Mouse (Mus musculus): ENCODE data around the gene Hspa1a. TPM values are rescaled to one million over a fixed set of nuclear protein-coding genes. Genes with fewer than 3 reads are reported as not detected.
"Not testable (repeated sequence)": the region's sequence is repeated elsewhere in the genome, so short reads cannot be mapped to it uniquely, and the experiment has no call there.

Hspa1a gene
- polyA plus RNA-seq, 1 experiment from 2014 or later: 6.4 TPM

GRCm38 (mm10) chr17:34962841-34963240, 9.1 kb downstream of the Hspa1a start:
- Histone ChIP-seq H3K27me3 (replicated peaks) (peaks cover 30% of the 10 kb centered on the region), H3K9me3 (replicated peaks) (no peaks in the 10 kb centered on the region), H3K36me3 (no peaks in the 10 kb centered on the region), H3K9ac (no peak overlapping the region), H3K27ac (ENCODE audit: poor library complexity, severe bottlenecking) (no peak overlapping the region), H3K4me2 (no peak overlapping the region), H3K4me1 (replicated peaks) (peaks cover 4% of the 10 kb centered on the region), H3K4me3 (no peak overlapping the region)
- WGBS: 50% methylated on average over 1 of the region's 1 CpGs
- no peak for ATAC-seq (ENCODE audit: insufficient number of reproducible peaks, low FRiP score)

GRCm38 (mm10) chr17:34962125-34962524, 9.8 kb downstream of the Hspa1a start:
- Histone ChIP-seq H3K36me3 (no peaks in the 10 kb centered on the region), H3K27me3 (replicated peaks) (peaks cover 25% of the 10 kb centered on the region; the same call in 1 of the 2 replicates), H3K4me3 (no peak overlapping the region), H3K4me1 (replicated peaks) (peaks cover 4% of the 10 kb centered on the region), H3K4me2 (no peak overlapping the region), H3K9me3 (replicated peaks) (no peaks in the 10 kb centered on the region), H3K9ac (no peak overlapping the region), H3K27ac (ENCODE audit: poor library complexity, severe bottlenecking) (no peak overlapping the region)
- 47% methylated on average over 3 of the region's 3 CpGs for WGBS
- ATAC-seq (ENCODE audit: insufficient number of reproducible peaks, low FRiP score): no peak

DNA sequence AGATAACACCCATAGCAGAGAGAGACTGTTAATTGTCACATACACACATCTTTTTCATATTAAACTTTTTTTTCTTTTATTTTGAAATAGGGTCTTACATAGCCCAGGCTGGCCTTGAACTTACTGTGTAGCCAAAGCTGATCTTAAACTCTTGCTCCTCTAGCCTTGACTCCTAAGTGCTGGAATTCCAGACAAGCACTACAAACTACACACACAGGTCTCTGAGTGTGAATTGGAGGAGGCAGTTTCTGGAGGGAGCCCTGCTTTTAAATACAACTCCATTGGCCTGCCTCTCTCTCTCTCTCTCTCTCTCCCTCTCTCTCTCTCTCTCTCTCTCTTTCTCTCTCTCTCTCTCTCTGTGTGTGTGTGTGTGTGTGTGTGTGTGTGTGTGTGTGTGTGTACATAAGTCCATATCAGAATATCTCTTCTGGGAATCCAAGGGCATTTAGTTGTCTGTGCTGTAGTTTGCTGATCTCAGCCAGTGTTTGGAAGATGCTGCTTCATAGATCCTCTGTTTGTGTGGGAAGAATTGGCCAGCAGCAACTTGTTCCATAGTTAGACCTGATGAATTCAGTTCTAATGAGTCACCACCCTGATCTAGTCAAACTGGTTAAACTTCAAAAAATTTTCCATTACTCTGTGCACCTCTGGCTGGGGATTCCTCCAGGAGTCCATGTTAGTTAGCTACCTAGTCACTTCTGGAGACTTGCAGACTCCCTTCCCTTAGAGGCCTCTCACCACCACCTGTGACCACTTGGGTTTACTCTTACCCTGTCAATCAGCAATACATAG, 11.1 kb downstream of the Hspa1a start:
- Histone ChIP-seq H3K9me3 (replicated peaks) (no peaks in the 10 kb centered on the region), H3K4me2 (no peak overlapping the region)
- no peak for ATAC-seq (ENCODE audit: insufficient number of reproducible peaks, low FRiP score)

GRCm38 (mm10) chr17:34959881-34960515, 12.0 kb downstream of the Hspa1a start:
- peak overlapping the region; percentile 93 for H3K27ac ChIP-seq (ENCODE audit: poor library complexity, severe bottlenecking)
- peak overlapping the region; percentile 70 for H3K4me2 ChIP-seq
- no peaks in the 10 kb centered on the region for H3K36me3 ChIP-seq
- ATAC-seq (ENCODE audit: insufficient number of reproducible peaks, low FRiP score): 0 out of 2 replicates have a peak, but pooled peaks have one; percentile 29
- H3K4me3 ChIP-seq: peak overlapping the region; percentile 54
- peaks cover 4% of the 10 kb centered on the region for H3K4me1 ChIP-seq (replicated peaks)
- 12% methylated on average over 12 of the region's 12 CpGs for WGBS
- no peaks in the 10 kb centered on the region for H3K9me3 ChIP-seq (replicated peaks)
- peak overlapping the region; percentile 67 for H3K9ac ChIP-seq
- peaks cover 29% of the 10 kb centered on the region; the same call in 1 of the 2 replicates for H3K27me3 ChIP-seq (replicated peaks)

More for the DNA sequence above, 11.1 kb downstream of the Hspa1a start:
- Histone ChIP-seq H3K36me3 (no peaks in the 10 kb centered on the region), H3K27me3 (replicated peaks) (peaks cover 26% of the 10 kb centered on the region; the same call in 1 of the 2 replicates), H3K9ac (no peak overlapping the region), H3K4me3 (no peak overlapping the region), H3K4me1 (replicated peaks) (peaks cover 4% of the 10 kb centered on the region), H3K27ac (ENCODE audit: poor library complexity, severe bottlenecking) (no peak overlapping the region)

DNA sequence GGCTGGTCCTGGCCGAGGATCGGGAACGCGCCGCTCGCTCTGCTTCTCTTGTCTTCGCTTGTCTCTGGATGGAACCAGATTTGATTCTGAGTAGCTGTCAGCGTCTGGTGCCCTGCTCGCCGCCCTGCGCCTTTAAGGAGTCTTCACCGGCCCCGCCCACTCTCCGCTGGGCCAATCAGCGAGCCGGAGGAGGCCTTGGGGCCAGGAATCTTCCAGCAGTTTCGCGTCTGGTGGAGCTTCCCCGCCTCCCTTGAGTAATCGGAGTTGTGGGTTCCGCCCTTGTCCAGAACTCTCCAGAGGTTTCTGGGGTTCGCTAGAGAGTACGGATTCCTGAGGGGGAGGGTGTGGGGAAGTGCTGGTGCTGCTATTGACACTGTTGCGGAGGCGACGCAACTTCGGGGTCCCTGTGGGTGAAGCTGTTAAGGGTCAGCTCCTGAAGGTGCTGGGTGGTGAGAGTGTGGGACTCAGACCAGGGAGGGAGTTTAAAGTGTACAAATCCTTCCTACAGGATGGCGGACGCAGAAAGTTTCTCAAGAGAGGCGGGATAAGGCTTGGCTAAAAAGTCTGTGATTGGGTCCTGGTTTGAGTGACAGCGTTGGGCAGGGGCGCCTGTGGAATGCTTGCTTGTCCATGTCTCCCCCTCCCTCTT, 12.7 kb downstream of the Hspa1a start, which contains the start of gene Hspa1b:
Hspa1b (minus strand) TSS at position 109 of the 649 bp plus-strand sequence.
- H3K9me3 ChIP-seq (replicated peaks); H3K4me1 ChIP-seq (replicated peaks); H3K36me3 ChIP-seq: not testable (repeated sequence)
- peaks cover 29% of the 10 kb centered on the region; the same call in 1 of the 2 replicates for H3K27me3 ChIP-seq (replicated peaks)
- under 1% methylated on average over 28 of the region's 32 CpGs for WGBS
- peak within 1 kb of the TSS; percentile 54 for H3K4me3 ChIP-seq
- ATAC-seq (ENCODE audit: insufficient number of reproducible peaks, low FRiP score): peak; percentile 94
- H3K9ac ChIP-seq: peak within 1 kb of the TSS; percentile 67
- H3K27ac ChIP-seq (ENCODE audit: poor library complexity, severe bottlenecking): peak within 1 kb of the TSS; percentile 93
- peak within 1 kb of the TSS; percentile 70 for H3K4me2 ChIP-seq

DNA sequence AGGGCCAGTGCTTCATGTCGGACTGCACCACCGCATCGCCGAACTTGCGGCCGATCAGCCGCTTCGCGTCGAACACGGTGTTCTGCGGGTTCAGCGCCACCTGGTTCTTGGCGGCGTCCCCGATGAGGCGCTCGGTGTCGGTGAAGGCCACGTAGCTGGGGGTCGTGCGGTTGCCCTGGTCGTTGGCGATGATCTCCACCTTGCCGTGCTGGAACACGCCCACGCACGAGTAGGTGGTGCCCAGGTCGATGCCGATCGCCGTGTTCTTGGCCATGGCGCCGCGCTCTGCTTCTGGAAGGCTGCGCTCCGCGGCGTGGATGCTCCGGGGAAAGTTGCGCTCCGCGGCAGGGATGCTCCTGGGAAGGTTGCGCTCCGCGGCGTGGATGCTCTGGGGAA, 13.2 kb downstream of the Hspa1a start:
- Histone ChIP-seq H3K27me3 (replicated peaks) (peaks cover 29% of the 10 kb centered on the region; the same call in 1 of the 2 replicates), H3K4me2 (peak overlapping the region; percentile 70), H3K4me3 (peak overlapping the region; percentile 54)
- H3K36me3 ChIP-seq; H3K4me1 ChIP-seq (replicated peaks); H3K27ac ChIP-seq (ENCODE audit: poor library complexity, severe bottlenecking); H3K9ac ChIP-seq; H3K9me3 ChIP-seq (replicated peaks): not testable (repeated sequence)
- 2% methylated on average over 34 of the region's 47 CpGs for WGBS
- ATAC-seq (ENCODE audit: insufficient number of reproducible peaks, low FRiP score): 0 out of 2 replicates have a peak, but pooled peaks have one; percentile 4

- H3K4me3 ChIP-seq; H3K27ac ChIP-seq (ENCODE audit: poor library complexity, severe bottlenecking): not testable (repeated sequence)
- H3K27me3 ChIP-seq (replicated peaks): peaks cover 23% of the 10 kb centered on the region; the same call in 1 of the 2 replicates
Observed at GRCm38 (mm10) chr17:34957966-34958365, 14.0 kb downstream of the Hspa1a start.

DNA sequence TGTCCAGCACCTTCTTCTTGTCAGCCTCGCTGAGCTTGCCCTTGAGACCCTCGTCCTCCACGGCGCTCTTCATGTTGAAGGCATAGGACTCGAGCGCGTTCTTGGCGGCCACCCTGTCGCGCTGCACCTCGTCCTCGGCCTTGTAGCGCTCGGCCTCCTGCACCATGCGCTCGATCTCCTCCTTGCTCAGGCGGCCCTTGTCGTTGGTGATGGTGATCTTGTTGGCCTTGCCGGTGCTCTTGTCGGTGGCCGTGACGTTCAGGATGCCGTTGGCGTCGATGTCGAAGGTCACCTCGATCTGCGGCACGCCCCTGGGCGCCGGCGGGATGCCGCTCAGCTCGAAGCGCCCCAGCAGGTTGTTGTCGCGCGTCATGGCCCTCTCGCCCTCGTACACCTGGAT, 14.7 kb downstream of the Hspa1a start:
- not testable (repeated sequence) for H3K9me3 ChIP-seq (replicated peaks); H3K4me3 ChIP-seq; H3K9ac ChIP-seq; ATAC-seq (ENCODE audit: insufficient number of reproducible peaks, low FRiP score); H3K36me3 ChIP-seq; H3K4me1 ChIP-seq (replicated peaks); H3K27ac ChIP-seq (ENCODE audit: poor library complexity, severe bottlenecking); H3K4me2 ChIP-seq
- 14% methylated on average over 28 of the region's 40 CpGs for WGBS
- peaks cover 18% of the 10 kb centered on the region; the same call in 1 of the 2 replicates for H3K27me3 ChIP-seq (replicated peaks)

More at GRCm38 (mm10) chr17:34957966-34958365, 14.0 kb downstream of the Hspa1a start:
- not testable (repeated sequence) for H3K36me3 ChIP-seq; ATAC-seq (ENCODE audit: insufficient number of reproducible peaks, low FRiP score); H3K4me2 ChIP-seq; H3K9ac ChIP-seq; H3K4me1 ChIP-seq (replicated peaks); H3K9me3 ChIP-seq (replicated peaks)
- 20% methylated on average over 27 of the region's 40 CpGs for WGBS

GRCm38 (mm10) chr17:34956340-34956739, 15.6 kb downstream of the Hspa1a start:
- Histone ChIP-seq H3K27me3 (replicated peaks) (peaks cover 13% of the 10 kb centered on the region; the same call in 1 of the 2 replicates), H3K4me3 (no peak overlapping the region), H3K4me1 (replicated peaks) (peaks cover 6% of the 10 kb centered on the region), H3K36me3 (peaks cover 2% of the 10 kb centered on the region; the same call in 1 of the 2 replicates), H3K27ac (ENCODE audit: poor library complexity, severe bottlenecking) (no peak overlapping the region), H3K4me2 (no peak overlapping the region), H3K9me3 (replicated peaks) (no peaks in the 10 kb centered on the region), H3K9ac (no peak overlapping the region)
- 35% methylated on average over 1 of the region's 1 CpGs for WGBS
- no peak for ATAC-seq (ENCODE audit: insufficient number of reproducible peaks, low FRiP score)

DNA sequence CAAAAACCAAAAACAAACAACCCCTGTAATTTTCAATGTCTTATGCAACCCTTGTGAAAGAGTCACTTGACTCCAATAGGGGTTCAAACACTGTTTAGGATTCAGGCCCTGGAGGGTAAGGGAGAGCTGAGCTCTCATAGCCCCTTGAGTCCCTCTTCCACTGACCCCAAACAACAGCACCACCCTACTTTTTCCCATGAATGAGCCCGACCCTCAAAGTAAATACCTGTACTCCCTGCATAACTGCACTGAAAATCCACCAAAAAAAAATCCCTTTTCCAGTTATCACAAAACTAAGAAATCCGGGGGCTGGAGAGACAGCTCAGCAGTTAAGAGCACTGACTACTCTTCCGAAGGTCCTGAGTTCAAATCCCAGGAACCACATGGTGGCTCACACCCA, 16.1 kb downstream of the Hspa1a start:
- Histone ChIP-seq H3K4me2 (no peak overlapping the region), H3K4me3 (no peak overlapping the region), H3K9ac (no peak overlapping the region), H3K27ac (ENCODE audit: poor library complexity, severe bottlenecking) (no peak overlapping the region), H3K36me3 (peaks cover 6% of the 10 kb centered on the region), H3K27me3 (replicated peaks) (peaks cover 13% of the 10 kb centered on the region; the same call in 1 of the 2 replicates), H3K4me1 (replicated peaks) (peaks cover 10% of the 10 kb centered on the region), H3K9me3 (replicated peaks) (no peaks in the 10 kb centered on the region)
- 72% methylated on average over 3 of the region's 3 CpGs for WGBS
- no peak for ATAC-seq (ENCODE audit: insufficient number of reproducible peaks, low FRiP score)

GRCm38 (mm10) chr17:34954831-34955230, 17.1 kb downstream of the Hspa1a start:
- H3K4me3 ChIP-seq: no peak overlapping the region
- H3K27me3 ChIP-seq (replicated peaks): peaks cover 13% of the 10 kb centered on the region; the same call in 1 of the 2 replicates
- no peak overlapping the region for H3K9ac ChIP-seq
- peaks cover 14% of the 10 kb centered on the region for H3K4me1 ChIP-seq (replicated peaks)
- WGBS: 80% methylated on average over 4 of the region's 4 CpGs
- no peak overlapping the region for H3K4me2 ChIP-seq
- peaks cover 17% of the 10 kb centered on the region for H3K36me3 ChIP-seq
- H3K9me3 ChIP-seq (replicated peaks): no peaks in the 10 kb centered on the region
- no peak for ATAC-seq (ENCODE audit: insufficient number of reproducible peaks, low FRiP score)
- no peak overlapping the region for H3K27ac ChIP-seq (ENCODE audit: poor library complexity, severe bottlenecking)

Data from heart, embryonic 12.5 days (tissue).